Mouse (Mus musculus) limb, embryonic 15.5 days (tissue): Measurements from ENCODE around the gene Apol6. TPM values are rescaled to one million over a fixed set of nuclear protein-coding genes. Genes with fewer than 3 reads are reported as not detected.

Experiments
- ATAC-seq: fragments of 200-750 bp; cut with Nextera tagmentation; 2 replicates; pipeline ENCODE4 v1.8.0; 2017; ENCODE audit warnings: low read depth, moderate TSS enrichment; ENCODE audit not compliant: insufficient number of reproducible peaks, low FRiP score, low TSS enrichment
- H3K27ac ChIP-seq: fragments of 300-500 bp; sonication (generic); 2 replicates; pipeline ENCODE4 v1.5.1; 2015; ENCODE audit warnings: moderate library complexity, mild to moderate bottlenecking, inconsistent platforms
- H3K27me3 ChIP-seq: fragments of 300-500 bp; sonication (generic); 2 replicates; pipeline ENCODE4 v1.6.1; 2015; ENCODE audit warnings: inconsistent platforms
- H3K36me3 ChIP-seq: fragments of 300-500 bp; sonication (generic); 2 replicates; pipeline ENCODE4 v1.6.1; 2015; ENCODE audit warnings: inconsistent platforms
- H3K4me1 ChIP-seq: fragments of 300-500 bp; sonication (generic); 2 replicates; pipeline ENCODE4 v1.6.1; 2015; ENCODE audit warnings: inconsistent platforms
- H3K4me2 ChIP-seq: fragments of 300-500 bp; sonication (generic); 2 replicates; pipeline ENCODE4 v1.6.1; 2015; ENCODE audit warnings: mild to moderate bottlenecking, inconsistent platforms
- H3K4me3 ChIP-seq: fragments of 300-500 bp; sonication (generic); 2 replicates; pipeline ENCODE4 v1.5.1; 2015; ENCODE audit warnings: mild to moderate bottlenecking, inconsistent platforms
- H3K9ac ChIP-seq: fragments of 300-500 bp; sonication (generic); 2 replicates; pipeline ENCODE4 v1.6.1; 2015; ENCODE audit warnings: inconsistent platforms
- H3K9me3 ChIP-seq: fragments of 300-500 bp; sonication (generic); 2 replicates; pipeline ENCODE4 v1.6.1; 2016; ENCODE audit warnings: inconsistent platforms
- WGBS: fragments of 180-500 bp; shearing (Covaris S2); methylation state at CpG from one replicate; pipeline ENCODE4 v1.1.7; 2015; 5-methylcytosine and 5-hydroxymethylcytosine counted together
- polyA plus RNA-seq: library from polyadenylated mRNA; unstranded; fragments of >200 nt; fragmentation: Nextera tagmentation; extraction: Ambion mirVana; gene quantifications from 2 replicates; pipeline ENCODE4 v1.2.1, GENCODE M21; 2015

Apol6 gene
- polyA plus RNA-seq, 1 experiment from 2014 or later: 0.15 TPM

- Histone ChIP-seq H3K4me3 (no peak overlapping the region), H3K4me2 (no peak overlapping the region), H3K9me3 (no peaks in the 10 kb centered on the region), H3K36me3 (peaks cover 74% of the 10 kb centered on the region), H3K27ac (no peak overlapping the region), H3K4me1 (peaks cover 8% of the 10 kb centered on the region; the same call in 1 of the 2 replicates), H3K27me3 (no peaks in the 10 kb centered on the region), H3K9ac (no peak overlapping the region)
- ATAC-seq: no peak
- 94% methylated on average over 13 of the region's 13 CpGs for WGBS
These were observed 49.9 kb downstream of the Apol6 start for GRCm38 (mm10) chr15:77094431-77094830.

DNA sequence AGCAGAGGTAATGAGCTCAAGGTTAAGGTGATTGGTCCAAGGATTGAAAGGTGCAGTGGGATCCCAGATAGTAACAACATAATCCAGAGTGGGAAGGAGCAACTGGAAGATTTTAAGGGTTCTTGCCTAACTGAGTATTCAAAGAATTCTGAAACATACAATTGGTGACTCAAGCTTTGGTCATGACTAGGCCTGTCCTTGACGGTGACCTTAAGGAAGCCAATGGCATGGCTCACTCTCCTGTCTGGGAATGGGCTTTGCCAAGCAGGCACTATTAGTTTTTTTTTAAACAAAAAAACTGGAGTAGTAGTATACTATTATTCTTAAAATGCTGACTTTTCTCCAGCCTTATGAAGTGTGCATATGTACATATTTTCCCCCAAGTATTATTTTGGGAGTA lies 50.7 kb downstream of the Apol6 start:
- peaks cover 76% of the 10 kb centered on the region for H3K36me3 ChIP-seq
- 90% methylated on average over 1 of the region's 1 CpGs for WGBS
- peaks cover 8% of the 10 kb centered on the region; the same call in 1 of the 2 replicates for H3K4me1 ChIP-seq
- H3K27ac ChIP-seq: no peak overlapping the region
- no peak overlapping the region for H3K9ac ChIP-seq
- no peaks in the 10 kb centered on the region for H3K9me3 ChIP-seq
- ATAC-seq: no peak
- H3K4me2 ChIP-seq: no peak overlapping the region
- no peaks in the 10 kb centered on the region for H3K27me3 ChIP-seq
- H3K4me3 ChIP-seq: no peak overlapping the region

DNA sequence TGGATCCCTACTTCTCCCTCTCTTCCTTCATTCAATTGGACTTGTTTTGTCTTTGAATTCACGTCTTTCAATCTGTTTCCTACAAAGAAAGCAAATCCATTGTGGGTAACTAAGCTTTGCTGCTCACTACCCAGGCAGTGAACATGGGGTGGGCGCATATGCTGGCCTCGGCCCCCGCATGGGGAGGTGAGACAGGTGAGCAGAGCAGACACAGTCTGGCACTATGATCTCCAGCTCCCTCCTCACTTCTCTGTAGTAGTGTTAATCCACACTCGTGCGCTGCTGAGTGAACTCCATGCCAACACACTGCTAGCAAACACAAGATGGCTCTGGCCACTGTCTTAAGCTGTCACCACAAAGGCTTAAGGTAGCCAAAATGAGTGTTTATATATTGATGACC lies 52.8 kb downstream of the Apol6 start:
- no peaks in the 10 kb centered on the region for H3K27me3 ChIP-seq
- no peak for ATAC-seq
- H3K36me3 ChIP-seq: peaks cover 76% of the 10 kb centered on the region
- no peak overlapping the region for H3K27ac ChIP-seq
- 94% methylated on average over 6 of the region's 6 CpGs for WGBS
- H3K9ac ChIP-seq: no peak overlapping the region
- H3K9me3 ChIP-seq: no peaks in the 10 kb centered on the region
- H3K4me2 ChIP-seq: no peak overlapping the region
- no peaks in the 10 kb centered on the region for H3K4me1 ChIP-seq
- no peak overlapping the region for H3K4me3 ChIP-seq

GRCm38 (mm10) chr15:77099756-77100155 lies 55.2 kb downstream of the Apol6 start:
- no peak overlapping the region for H3K4me3 ChIP-seq
- 48% methylated on average over 3 of the region's 3 CpGs for WGBS
- H3K36me3 ChIP-seq: peaks cover 58% of the 10 kb centered on the region
- H3K4me2 ChIP-seq: no peak overlapping the region
- H3K4me1 ChIP-seq: no peaks in the 10 kb centered on the region
- no peaks in the 10 kb centered on the region for H3K9me3 ChIP-seq
- H3K27me3 ChIP-seq: no peaks in the 10 kb centered on the region
- no peak overlapping the region for H3K9ac ChIP-seq
- no peak for ATAC-seq
- H3K27ac ChIP-seq: no peak overlapping the region

- H3K9me3 ChIP-seq: no peaks in the 10 kb centered on the region
- no peaks in the 10 kb centered on the region for H3K4me1 ChIP-seq
- no peak overlapping the region for H3K9ac ChIP-seq
- no peak overlapping the region for H3K4me2 ChIP-seq
- ATAC-seq: no peak
- 87% methylated on average over 5 of the region's 5 CpGs for WGBS
- no peaks in the 10 kb centered on the region for H3K27me3 ChIP-seq
- no peak overlapping the region for H3K4me3 ChIP-seq
- no peak overlapping the region for H3K27ac ChIP-seq
- H3K36me3 ChIP-seq: peaks cover 39% of the 10 kb centered on the region
These were observed 58.2 kb downstream of the Apol6 start for GRCm38 (mm10) chr15:77102685-77103084.

- no peak for ATAC-seq
- WGBS: 76% methylated on average over 10 of the region's 10 CpGs
- peaks cover 35% of the 10 kb centered on the region for H3K36me3 ChIP-seq
These were observed 60.0 kb downstream of the Apol6 start for GRCm38 (mm10) chr15:77104349-77105158.

DNA sequence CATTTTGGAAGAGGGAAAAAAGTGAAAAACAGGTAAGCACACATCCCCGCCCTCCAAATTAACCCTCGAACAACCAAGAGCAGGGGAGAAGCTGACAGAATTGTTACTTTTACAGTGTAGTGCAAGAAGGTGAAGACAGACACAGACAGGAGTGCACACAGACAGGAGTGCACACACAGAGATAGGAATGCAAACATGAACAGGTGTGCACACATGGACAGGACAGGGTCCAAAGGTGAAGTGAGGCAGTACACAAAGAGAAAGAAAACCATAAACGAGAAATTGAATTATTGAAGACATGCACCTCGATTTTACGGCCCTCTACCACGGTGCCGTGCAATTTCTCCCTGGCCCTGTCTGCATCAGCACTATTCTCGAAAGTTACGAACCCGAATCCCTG lies 60.7 kb downstream of the Apol6 start:
- Histone ChIP-seq H3K36me3 (peaks cover 32% of the 10 kb centered on the region), H3K9me3 (no peaks in the 10 kb centered on the region), H3K27me3 (no peaks in the 10 kb centered on the region), H3K27ac (no peak overlapping the region), H3K9ac (no peak overlapping the region), H3K4me1 (no peaks in the 10 kb centered on the region), H3K4me2 (no peak overlapping the region), H3K4me3 (no peak overlapping the region)
- no peak for ATAC-seq
- WGBS: 71% methylated on average over 10 of the region's 10 CpGs

More at GRCm38 (mm10) chr15:77104349-77105158, 60.0 kb downstream of the Apol6 start:
- peak overlapping the region; percentile 47 for H3K27ac ChIP-seq
- no peak overlapping the region for H3K4me3 ChIP-seq
- H3K27me3 ChIP-seq: no peaks in the 10 kb centered on the region
- H3K4me1 ChIP-seq: no peaks in the 10 kb centered on the region
- no peak overlapping the region for H3K4me2 ChIP-seq
- no peaks in the 10 kb centered on the region for H3K9me3 ChIP-seq
- H3K9ac ChIP-seq: no peak overlapping the region

Other genes with a start within 250 kb of the Apol6 start
- 26.5 and 28.7 TPM in 2 replicates for gene Zfp251, start 173.3 kb upstream of the Apol6 start, polyA plus RNA-seq
- 6.7 and 7.7 TPM in 2 replicates for gene Zfp7, start 165.5 kb upstream of the Apol6 start, polyA plus RNA-seq
- gene Gm49527, start 165.4 kb upstream of the Apol6 start, polyA plus RNA-seq: 0.45 and 0.57 TPM in 2 replicates
- 13.1 and 13.5 TPM in 2 replicates for gene Zfp647, start 119.3 kb upstream of the Apol6 start, polyA plus RNA-seq
- 78.7 and 80.3 TPM in 2 replicates for gene 1110038F14Rik, start 96.2 kb upstream of the Apol6 start, polyA plus RNA-seq
- gene Mb, start 5.9 kb downstream of the Apol6 start, polyA plus RNA-seq: 11.6 and 13.7 TPM in 2 replicates